Mouse (Mus musculus): ENCODE data around the gene Plcb3. TPM values are rescaled to one million over a fixed set of nuclear protein-coding genes. Genes with fewer than 3 reads are reported as not detected.

Gene Plcb3
- polyA plus RNA-seq, 1 experiment from 2014 or later = 47.4 TPM

Small RNA genes lying within 50 kb of the gene (microRNA-seq; reads per million reads assigned to microRNA genes)
- 0.73 reads per million for gene Mir6990

Other genes with a start within 250 kb of the Plcb3 start
- gene Rps6ka4, start 135.8 kb downstream of the Plcb3 start, polyA plus RNA-seq (2016; fragmentation: Nextera tagmentation; extraction: Ambion mirVana) = 17.8 and 19.5 TPM in 2 replicates
- gene Ccdc88b, start 118.3 kb downstream of the Plcb3 start, polyA plus RNA-seq (2016; fragmentation: Nextera tagmentation; extraction: Ambion mirVana) = 0.69 and 0.70 TPM in 2 replicates
- gene Trmt112, start 66.8 kb downstream of the Plcb3 start, polyA plus RNA-seq (2016; fragmentation: Nextera tagmentation; extraction: Ambion mirVana) = 142 and 157 TPM in 2 replicates
- 192 and 193 TPM in 2 replicates for gene Prdx5, start 66.4 kb downstream of the Plcb3 start, polyA plus RNA-seq (2016; fragmentation: Nextera tagmentation; extraction: Ambion mirVana)
- 9.5 and 10.9 TPM in 2 replicates for gene Esrra, start 54.7 kb downstream of the Plcb3 start, polyA plus RNA-seq (2016; fragmentation: Nextera tagmentation; extraction: Ambion mirVana)
- gene Catsperz, start 51.1 kb downstream of the Plcb3 start, polyA plus RNA-seq (2016; fragmentation: Nextera tagmentation; extraction: Ambion mirVana) = 1.2 and 1.7 TPM in 2 replicates
- gene Kcnk4, start 42.0 kb downstream of the Plcb3 start, polyA plus RNA-seq (2016; fragmentation: Nextera tagmentation; extraction: Ambion mirVana) = 0.62 and 0.65 TPM in 2 replicates
- 75.0 and 77.6 TPM in 2 replicates for gene Bad, start 34.6 kb downstream of the Plcb3 start, polyA plus RNA-seq (2016; fragmentation: Nextera tagmentation; extraction: Ambion mirVana)
- 28.4 and 32.7 TPM in 2 replicates for gene Gpr137, start 34.0 kb downstream of the Plcb3 start, polyA plus RNA-seq (2016; fragmentation: Nextera tagmentation; extraction: Ambion mirVana)
- 255 and 291 TPM in 2 replicates for gene Ppp1r14b, start 1.5 kb downstream of the Plcb3 start, polyA plus RNA-seq (2016; fragmentation: Nextera tagmentation; extraction: Ambion mirVana)
- 76.2 and 77.9 TPM in 2 replicates for gene Fkbp2, start 4.0 kb upstream of the Plcb3 start, polyA plus RNA-seq (2016; fragmentation: Nextera tagmentation; extraction: Ambion mirVana)
- 53.3 and 57.5 TPM in 2 replicates for gene Vegfb, start 11.2 kb upstream of the Plcb3 start, polyA plus RNA-seq (2016; fragmentation: Nextera tagmentation; extraction: Ambion mirVana)
- gene Dnajc4, start 16.1 kb upstream of the Plcb3 start, polyA plus RNA-seq (2016; fragmentation: Nextera tagmentation; extraction: Ambion mirVana) = 22.5 and 23.1 TPM in 2 replicates
- 20.5 and 25.0 TPM in 2 replicates for gene Nudt22, start 19.6 kb upstream of the Plcb3 start, polyA plus RNA-seq (2016; fragmentation: Nextera tagmentation; extraction: Ambion mirVana)
- 10.8 and 11.7 TPM in 2 replicates for gene Trpt1, start 19.7 kb upstream of the Plcb3 start, polyA plus RNA-seq (2016; fragmentation: Nextera tagmentation; extraction: Ambion mirVana)
- gene Fermt3, start 43.0 kb upstream of the Plcb3 start, polyA plus RNA-seq (2016; fragmentation: Nextera tagmentation; extraction: Ambion mirVana) = 6.5 and 7.2 TPM in 2 replicates
- gene Stip1, start 63.5 kb upstream of the Plcb3 start, polyA plus RNA-seq (2016; fragmentation: Nextera tagmentation; extraction: Ambion mirVana) = 273 and 275 TPM in 2 replicates
- 11.3 and 12.2 TPM in 2 replicates for gene Macrod1, start 80.3 kb upstream of the Plcb3 start, polyA plus RNA-seq (2016; fragmentation: Nextera tagmentation; extraction: Ambion mirVana)
- 6.6 and 6.8 TPM in 2 replicates for gene Flrt1, start 129.3 kb upstream of the Plcb3 start, polyA plus RNA-seq (2016; fragmentation: Nextera tagmentation; extraction: Ambion mirVana)
- 234 and 242 TPM in 2 replicates for gene Otub1, start 229.8 kb upstream of the Plcb3 start, polyA plus RNA-seq (2016; fragmentation: Nextera tagmentation; extraction: Ambion mirVana)
- gene Cox8a, start 241.1 kb upstream of the Plcb3 start, polyA plus RNA-seq (2016; fragmentation: Nextera tagmentation; extraction: Ambion mirVana) = 824 and 858 TPM in 2 replicates